Mouse (Mus musculus): Measurements from ENCODE around the gene Prr7. TPM values are rescaled to one million over a fixed set of nuclear protein-coding genes. Genes with fewer than 3 reads are reported as not detected.

The Prr7 gene
- polyA plus RNA-seq, 1 experiment from 2014 or later = 0.69 TPM

DNA sequence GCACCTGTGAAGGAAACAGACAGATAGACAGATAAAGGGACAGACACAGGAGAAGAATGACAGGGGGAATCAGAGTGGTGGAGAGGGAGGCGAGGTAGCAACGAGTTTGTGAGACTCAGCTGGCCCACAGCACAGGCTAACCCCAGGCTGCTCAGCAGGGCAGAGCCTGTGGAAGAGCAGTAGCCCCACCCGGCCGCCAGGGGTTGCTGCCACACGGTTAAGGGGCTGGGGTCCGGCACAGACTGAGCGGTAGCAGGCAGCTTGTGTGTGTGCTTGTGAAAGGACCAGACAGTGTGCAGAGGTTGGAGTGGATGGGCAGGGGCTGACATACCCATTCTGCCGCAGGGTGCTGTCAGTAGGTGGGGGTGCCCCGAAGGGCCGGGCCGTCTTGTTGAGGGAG is 43.8 kb downstream of the Prr7 start:
- H3K36me3 ChIP-seq = peaks cover 88% of the 10 kb centered on the region
- no peak overlapping the region for H3K27ac ChIP-seq
- peak overlapping the region; percentile 13 for H3K4me3 ChIP-seq
- 63% methylated on average over 11 of the region's 11 CpGs for WGBS
- no peaks in the 10 kb centered on the region for H3K9me3 ChIP-seq
- DNase-seq (ENCODE audit: low spot score) = no peak
- H3K27me3 ChIP-seq (ENCODE audit: insufficient read depth, poor library complexity, severe bottlenecking) = no peaks in the 10 kb centered on the region
- peaks cover 40% of the 10 kb centered on the region for H3K4me1 ChIP-seq (replicated peaks)

GRCm38 (mm10) chr13:55508531-55508930 is 44.5 kb downstream of the Prr7 start:
- H3K27me3 ChIP-seq (ENCODE audit: insufficient read depth, poor library complexity, severe bottlenecking) = no peaks in the 10 kb centered on the region
- 94% methylated on average over 10 of the region's 10 CpGs for WGBS
- no peak overlapping the region for H3K27ac ChIP-seq
- DNase-seq (ENCODE audit: low spot score) = no peak
- H3K4me3 ChIP-seq = no peak overlapping the region
- H3K4me1 ChIP-seq (replicated peaks) = peaks cover 47% of the 10 kb centered on the region
- H3K36me3 ChIP-seq = peaks cover 81% of the 10 kb centered on the region
- no peaks in the 10 kb centered on the region for H3K9me3 ChIP-seq

DNA sequence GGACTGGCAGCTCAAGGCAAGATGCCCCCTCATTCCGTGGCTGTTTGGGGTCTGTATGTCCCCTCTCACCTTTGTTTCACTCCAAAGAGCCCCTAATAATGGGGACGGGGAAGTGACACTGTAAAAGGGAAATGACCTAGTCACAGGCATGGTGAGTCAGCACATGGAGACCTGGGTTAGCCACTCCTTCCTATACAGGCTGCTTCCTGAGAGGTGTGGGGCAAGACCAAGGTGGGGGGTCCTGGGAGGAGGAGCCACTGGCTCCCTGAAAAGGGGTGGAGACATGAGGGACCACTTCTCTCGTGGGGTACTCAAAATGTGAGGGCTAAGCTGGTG is 46.2 kb downstream of the Prr7 start:
- peak overlapping the region; percentile 96 for H3K27ac ChIP-seq
- peaks cover 52% of the 10 kb centered on the region for H3K4me1 ChIP-seq (replicated peaks)
- 50% methylated on average over 3 of the region's 3 CpGs for WGBS
- no peaks in the 10 kb centered on the region for H3K9me3 ChIP-seq
- H3K27me3 ChIP-seq (ENCODE audit: insufficient read depth, poor library complexity, severe bottlenecking) = peaks cover 10% of the 10 kb centered on the region
- peak overlapping the region; percentile 92; the same call in 1 of the 2 replicates for H3K4me3 ChIP-seq
- no peak for DNase-seq (ENCODE audit: low spot score)
- H3K36me3 ChIP-seq = peaks cover 64% of the 10 kb centered on the region

DNA sequence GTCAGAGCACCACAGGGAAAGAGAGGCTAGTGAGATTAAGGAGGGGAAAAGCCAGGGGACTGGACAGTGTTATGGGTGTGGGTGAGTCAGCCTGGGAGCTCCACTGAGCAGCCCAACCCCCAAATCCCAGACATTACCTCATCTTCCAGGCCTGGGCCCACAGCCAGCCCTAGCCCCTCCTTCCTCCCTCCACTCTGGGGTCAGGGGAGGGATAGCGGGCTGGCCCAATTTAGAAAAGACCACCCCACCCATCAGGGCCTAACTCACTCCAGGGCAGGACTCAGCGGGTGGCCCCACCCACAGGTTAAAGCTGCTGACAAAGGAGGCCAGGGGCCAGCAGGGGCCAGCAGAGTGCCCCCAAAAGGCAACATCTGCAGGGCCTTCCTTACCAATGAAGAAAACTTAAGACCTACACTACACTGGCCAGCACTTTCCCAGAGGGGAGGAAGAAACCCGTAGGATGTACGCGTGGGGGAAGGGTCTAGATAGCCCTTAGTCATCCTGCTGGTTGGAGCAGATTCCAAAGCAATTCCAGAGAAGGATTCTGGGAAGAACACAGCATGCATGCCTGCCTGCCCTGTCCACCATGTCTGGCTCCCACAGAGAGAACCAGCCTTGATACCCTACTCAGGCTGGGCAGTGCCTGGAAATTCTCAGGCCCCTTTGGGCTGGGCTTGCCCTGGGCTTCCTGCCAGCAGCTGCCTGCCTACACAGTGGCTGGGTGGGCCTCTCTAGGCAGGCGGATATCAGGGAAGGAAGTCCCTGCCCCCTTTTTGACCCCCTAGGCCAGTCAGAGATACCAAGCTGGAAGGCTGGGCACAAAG is 46.8 kb downstream of the Prr7 start:
- Histone ChIP-seq H3K4me3 (peak overlapping the region; percentile 92), H3K36me3 (peaks cover 58% of the 10 kb centered on the region), H3K4me1 (replicated peaks) (peaks cover 52% of the 10 kb centered on the region), H3K27ac (peak overlapping the region; percentile 96), H3K9me3 (no peaks in the 10 kb centered on the region), H3K27me3 (ENCODE audit: insufficient read depth, poor library complexity, severe bottlenecking) (peaks cover 11% of the 10 kb centered on the region)
- DNase-seq (ENCODE audit: low spot score) = peak; percentile 51
- 14% methylated on average over 6 of the region's 6 CpGs for WGBS

- peak; percentile 42 for DNase-seq (ENCODE audit: low spot score)
- H3K4me1 ChIP-seq (replicated peaks) = peaks cover 52% of the 10 kb centered on the region
- H3K36me3 ChIP-seq = peaks cover 52% of the 10 kb centered on the region
- H3K27ac ChIP-seq = peak overlapping the region; percentile 96
- H3K27me3 ChIP-seq (ENCODE audit: insufficient read depth, poor library complexity, severe bottlenecking) = peaks cover 11% of the 10 kb centered on the region
- WGBS = 42% methylated on average over 5 of the region's 5 CpGs
- H3K9me3 ChIP-seq = no peaks in the 10 kb centered on the region
- H3K4me3 ChIP-seq = peak overlapping the region; percentile 92
Measured at GRCm38 (mm10) chr13:55511492-55511861, 47.4 kb downstream of the Prr7 start.

GRCm38 (mm10) chr13:55512379-55513031 is 48.4 kb downstream of the Prr7 start:
- peaks cover 52% of the 10 kb centered on the region for H3K4me1 ChIP-seq (replicated peaks)
- H3K27me3 ChIP-seq (ENCODE audit: insufficient read depth, poor library complexity, severe bottlenecking) = peaks cover 11% of the 10 kb centered on the region
- H3K36me3 ChIP-seq = peaks cover 41% of the 10 kb centered on the region
- peak; percentile 76 for DNase-seq (ENCODE audit: low spot score)
- H3K27ac ChIP-seq = peak overlapping the region; percentile 96
- WGBS = 4% methylated on average over 25 of the region's 25 CpGs
- H3K4me3 ChIP-seq = peak overlapping the region; percentile 92
- no peaks in the 10 kb centered on the region for H3K9me3 ChIP-seq

- Histone ChIP-seq H3K4me3 (peak within 1 kb of the TSS; percentile 92), H3K36me3 (peaks cover 34% of the 10 kb centered on the region), H3K27me3 (ENCODE audit: insufficient read depth, poor library complexity, severe bottlenecking) (peaks cover 11% of the 10 kb centered on the region), H3K27ac (peak within 1 kb of the TSS; percentile 96), H3K9me3 (no peaks in the 10 kb centered on the region), H3K4me1 (replicated peaks) (peaks cover 49% of the 10 kb centered on the region)
- DNase-seq (ENCODE audit: low spot score) = peak; percentile 92
- under 1% methylated on average over 55 of the region's 55 CpGs for WGBS
Measured at GRCm38 (mm10) chr13:55513111-55513748, 49.2 kb downstream of the Prr7 start, which contains the start of gene Pdlim7. TSS of gene Pdlim7 (minus strand) at chr13:55513676.

- WGBS = 40% methylated on average over 9 of the region's 9 CpGs
- Histone ChIP-seq H3K4me1 (replicated peaks) (peaks cover 43% of the 10 kb centered on the region), H3K27ac (no peak overlapping the region)
Measured at GRCm38 (mm10) chr13:55513828-55514227, 49.8 kb downstream of the Prr7 start.

GRCm38 (mm10) chr13:55516955-55517354 is 52.9 kb downstream of the Prr7 start:
- 6% methylated on average over 5 of the region's 5 CpGs for WGBS
- peaks cover 11% of the 10 kb centered on the region for H3K27me3 ChIP-seq (ENCODE audit: insufficient read depth, poor library complexity, severe bottlenecking)
- H3K4me1 ChIP-seq (replicated peaks) = peaks cover 21% of the 10 kb centered on the region
- no peak overlapping the region for H3K27ac ChIP-seq
- peak; percentile 88 for DNase-seq (ENCODE audit: low spot score)
- no peaks in the 10 kb centered on the region for H3K9me3 ChIP-seq
- H3K36me3 ChIP-seq = no peaks in the 10 kb centered on the region
- no peak overlapping the region for H3K4me3 ChIP-seq

More at GRCm38 (mm10) chr13:55513828-55514227, 49.8 kb downstream of the Prr7 start:
- no peaks in the 10 kb centered on the region for H3K9me3 ChIP-seq
- peaks cover 28% of the 10 kb centered on the region for H3K36me3 ChIP-seq
- peak overlapping the region; percentile 92 for H3K4me3 ChIP-seq
- no peak for DNase-seq (ENCODE audit: low spot score)
- peaks cover 11% of the 10 kb centered on the region for H3K27me3 ChIP-seq (ENCODE audit: insufficient read depth, poor library complexity, severe bottlenecking)

- no peak for DNase-seq (ENCODE audit: low spot score)
- Histone ChIP-seq H3K27me3 (ENCODE audit: insufficient read depth, poor library complexity, severe bottlenecking) (peaks cover 8% of the 10 kb centered on the region), H3K4me1 (replicated peaks) (peaks cover 17% of the 10 kb centered on the region), H3K4me3 (no peak overlapping the region), H3K9me3 (no peaks in the 10 kb centered on the region), H3K36me3 (peaks cover 15% of the 10 kb centered on the region), H3K27ac (no peak overlapping the region)
- 88% methylated on average over 4 of the region's 4 CpGs for WGBS
Measured at GRCm38 (mm10) chr13:55519606-55520005, 55.5 kb downstream of the Prr7 start.

GRCm38 (mm10) chr13:55522730-55523129 is 58.7 kb downstream of the Prr7 start:
- Histone ChIP-seq H3K4me3 (no peak overlapping the region), H3K9me3 (no peaks in the 10 kb centered on the region), H3K27ac (peak overlapping the region; percentile 70; the same call in 1 of the 2 replicates), H3K36me3 (peaks cover 15% of the 10 kb centered on the region), H3K27me3 (ENCODE audit: insufficient read depth, poor library complexity, severe bottlenecking) (no peaks in the 10 kb centered on the region), H3K4me1 (replicated peaks) (peaks cover 17% of the 10 kb centered on the region)
- DNase-seq (ENCODE audit: low spot score) = no peak
- 63% methylated on average over 8 of the region's 8 CpGs for WGBS

Measured in hindbrain, embryonic 10.5 days (tissue).